Comparison of ENCODE assay signal across 11 mouse cellular contexts in genomic region chr2:154920896-154921295, GRCm38 (mm10).
"Had no signal": no experiment of that assay in that cellular context is flagged by ENCODE, and none has a peak within 500 bp of the region (broad histone marks: within the 10 kb centered on the region; RNA-seq: fewer than 3 reads in every experiment).

No protein-coding gene starts in this region.

- DNase-seq: lung, adult 18-20 months; lung, embryonic 14.5 days; lung, postnatal 10 days; lung, postnatal 4 days; right cerebral cortex, adult 18-20 months; right cerebral cortex, postnatal 25 days; right cerebral cortex, postnatal 4 days; spleen, adult 18-20 months; thymus, adult 18-20 months; thymus, postnatal 14 days; thymus, postnatal 36 days had no signal
